Mouse (Mus musculus): ENCODE measurements around the gene Zfp800.

Gene Zfp800

GRCm38 (mm10) chr6:28398726-28399125, 921 bp upstream of the Zfp800 start:
- in situ Hi-C loops (cut with MboI, MseI) = loop anchor here (5.0 to 10.0 kb wide), 2 partner anchors 144 to 261 kb away; partner anchors contain the start of gene Grm8

- in situ Hi-C loops (cut with MboI, MseI) = loop anchor here (5.0 to 10.0 kb wide), 2 partner anchors 142 to 260 kb away; partner anchors contain the start of gene Grm8
Observed at GRCm38 (mm10) chr6:28396853-28397457, 850 bp downstream of the Zfp800 start.

- in situ Hi-C loops (cut with MboI, MseI) = loop anchor here (5.0 to 10.0 kb wide), 2 partner anchors 141 to 259 kb away; partner anchors contain the start of gene Grm8
Observed at GRCm38 (mm10) chr6:28396051-28396852, 1.6 kb downstream of the Zfp800 start.

GRCm38 (mm10) chr6:28389038-28389437, 8.8 kb downstream of the Zfp800 start:
- in situ Hi-C loops (cut with MboI, MseI) = no loop called here

- in situ Hi-C loops (cut with MboI, MseI) = no loop called here
Observed at GRCm38 (mm10) chr6:28385169-28385568, 12.6 kb downstream of the Zfp800 start.

GRCm38 (mm10) chr6:28381983-28382382, 15.8 kb downstream of the Zfp800 start:
- in situ Hi-C loops (cut with MboI, MseI) = no loop called here

- in situ Hi-C loops (cut with MboI, MseI) = no loop called here
Observed at GRCm38 (mm10) chr6:28369966-28370683, 27.7 kb downstream of the Zfp800 start.

- in situ Hi-C loops (cut with MboI, MseI) = no loop called here
Observed at GRCm38 (mm10) chr6:28367575-28367974, 30.2 kb downstream of the Zfp800 start.

- in situ Hi-C loops (cut with MboI, MseI) = no loop called here
Observed at GRCm38 (mm10) chr6:28351066-28351465, 46.7 kb downstream of the Zfp800 start.

GRCm38 (mm10) chr6:28345677-28346076, 52.1 kb downstream of the Zfp800 start:
- in situ Hi-C loops (cut with MboI, MseI) = no loop called here

- in situ Hi-C loops (cut with MboI, MseI) = no loop called here
Observed at GRCm38 (mm10) chr6:28345181-28345580, 52.6 kb downstream of the Zfp800 start.

- in situ Hi-C loops (cut with MboI, MseI) = no loop called here
Observed at GRCm38 (mm10) chr6:28342863-28343262, 54.9 kb downstream of the Zfp800 start.

- in situ Hi-C loops (cut with MboI, MseI) = no loop called here
Observed at GRCm38 (mm10) chr6:28341174-28341573, 56.6 kb downstream of the Zfp800 start.

GRCm38 (mm10) chr6:28339410-28339809, 58.4 kb downstream of the Zfp800 start:
- in situ Hi-C loops (cut with MboI, MseI) = no loop called here

- in situ Hi-C loops (cut with MboI, MseI) = no loop called here
Observed at GRCm38 (mm10) chr6:28333696-28334095, 64.1 kb downstream of the Zfp800 start.

- in situ Hi-C loops (cut with MboI, MseI) = no loop called here
Observed at GRCm38 (mm10) chr6:28332546-28332945, 65.3 kb downstream of the Zfp800 start.

GRCm38 (mm10) chr6:28329815-28330214, 68.0 kb downstream of the Zfp800 start:
- in situ Hi-C loops (cut with MboI, MseI) = no loop called here

- in situ Hi-C loops (cut with MboI, MseI) = no loop called here
Observed at GRCm38 (mm10) chr6:28329002-28329596, 68.7 kb downstream of the Zfp800 start.

GRCm38 (mm10) chr6:28326720-28327119, 71.1 kb downstream of the Zfp800 start:
- in situ Hi-C loops (cut with MboI, MseI) = no loop called here

- in situ Hi-C loops (cut with MboI, MseI) = no loop called here
Observed at GRCm38 (mm10) chr6:28322399-28322798, 75.4 kb downstream of the Zfp800 start.

- in situ Hi-C loops (cut with MboI, MseI) = no loop called here
Observed at GRCm38 (mm10) chr6:28319648-28320270, 78.0 kb downstream of the Zfp800 start.
